Mouse (Mus musculus) adipocyte (in vitro differentiated cells): ENCODE measurements around the gene Cnpy2.

Experiments
- DNase-seq: peaks from one replicate; pipeline ENCODE4 v3.0.0-alpha.2; 2016; ENCODE audit warnings: low spot score

Gene Cnpy2

GRCm38 (mm10) chr10:128368402-128369217, 46.4 kb downstream of the Cnpy2 start, which contains the start of gene Coq10a:
TSS of gene Coq10a (minus strand) at chr10:128368997.
- peak; percentile 86 for DNase-seq

GRCm38 (mm10) chr10:128369218-128369543, 46.9 kb downstream of the Cnpy2 start:
- no peak for DNase-seq

DNA sequence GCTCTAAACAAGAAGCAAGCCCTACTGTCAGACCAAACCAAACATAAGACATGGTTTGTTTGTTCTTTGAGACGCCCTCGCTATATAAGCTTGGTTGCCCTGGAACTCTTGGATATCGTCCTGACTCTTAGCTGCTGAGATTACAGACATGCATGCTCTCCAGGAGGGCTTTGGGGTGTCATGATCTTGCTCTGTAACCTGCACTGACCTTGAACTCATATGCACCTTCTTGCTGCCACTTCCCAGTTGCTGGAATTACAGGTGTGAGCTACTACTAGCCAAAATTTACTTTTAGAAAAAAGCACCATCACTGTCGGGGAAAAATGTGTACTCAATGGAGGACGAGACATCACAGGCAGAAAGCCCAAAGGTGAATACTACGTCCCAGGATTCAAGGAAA, 47.3 kb downstream of the Cnpy2 start:
- no peak for DNase-seq

- no peak for DNase-seq
Observed at GRCm38 (mm10) chr10:128370021-128370420, 47.8 kb downstream of the Cnpy2 start.

DNA sequence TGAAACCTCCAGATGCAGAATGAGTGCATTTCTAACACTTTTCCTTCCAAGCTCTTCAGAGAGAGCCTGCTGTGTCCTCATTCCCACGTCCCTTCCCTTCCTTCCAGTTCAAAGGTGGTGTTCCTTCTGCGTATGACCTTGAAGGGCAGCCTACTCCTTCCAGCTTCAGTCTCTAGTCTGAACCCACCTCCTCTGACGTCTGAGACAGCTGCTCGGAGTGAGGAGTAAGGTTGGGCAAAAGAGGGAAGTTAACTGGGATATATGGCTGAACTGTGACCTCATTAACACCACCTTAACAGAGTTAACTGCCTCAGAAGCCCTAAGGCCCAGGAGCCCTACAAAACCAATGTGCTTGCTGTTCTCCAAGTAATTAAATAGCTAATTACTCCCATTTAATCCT, 48.3 kb downstream of the Cnpy2 start:
- no peak for DNase-seq

DNA sequence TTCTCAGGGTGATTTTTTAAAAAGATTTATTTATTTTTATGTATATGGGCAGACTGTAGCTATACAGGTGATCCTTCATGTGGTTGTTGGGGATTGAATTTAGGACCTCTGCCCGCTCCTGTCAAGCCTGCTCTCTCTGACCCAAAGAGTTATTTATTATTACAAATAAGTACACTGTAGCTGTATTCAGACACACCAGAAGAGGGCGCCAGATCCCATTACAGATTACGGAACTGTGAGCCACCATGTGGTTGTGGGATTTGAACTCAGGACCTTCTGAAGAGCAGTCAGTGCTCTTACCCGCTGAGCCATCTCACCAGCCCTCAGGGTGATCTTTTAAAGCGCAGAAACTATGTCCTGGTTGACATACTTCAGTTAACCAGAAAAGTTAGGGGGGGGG, 49.9 kb downstream of the Cnpy2 start:
- no peak for DNase-seq

- DNase-seq: peak; percentile 37
Observed at GRCm38 (mm10) chr10:128372989-128373748, 50.9 kb downstream of the Cnpy2 start.

DNA sequence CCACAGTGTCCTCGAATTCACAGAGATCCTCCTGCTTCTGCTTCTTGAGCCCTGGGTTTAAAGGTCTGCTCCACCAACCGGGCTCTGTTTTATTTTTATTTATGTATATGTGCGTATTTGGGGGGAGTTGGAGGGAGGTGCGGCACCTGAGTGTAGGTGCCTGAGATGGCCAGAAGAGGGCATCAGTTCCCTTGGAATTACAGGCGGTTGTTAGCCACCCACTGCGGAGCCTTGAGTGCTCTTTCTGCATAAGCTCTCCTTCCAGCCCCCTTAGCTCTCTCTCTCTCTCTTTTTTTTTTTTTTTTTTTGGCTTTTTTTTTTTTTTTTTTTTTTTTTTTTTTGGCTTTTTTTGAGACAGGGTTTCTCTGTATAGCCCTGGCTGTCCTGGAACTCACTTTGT, 52.1 kb downstream of the Cnpy2 start:
- no peak for DNase-seq

GRCm38 (mm10) chr10:128376099-128376454, 53.8 kb downstream of the Cnpy2 start:
- DNase-seq: no peak

- peak; percentile 70 for DNase-seq
Observed at GRCm38 (mm10) chr10:128376455-128377211, 54.4 kb downstream of the Cnpy2 start, which contains the start of gene Ankrd52. TSS of gene Ankrd52 (plus strand) at chr10:128377115.
